Mouse (Mus musculus) adrenal gland, postnatal 10 days (tissue): ENCODE measurements around the gene Grm4. TPM values are rescaled to one million over a fixed set of nuclear protein-coding genes. Genes with fewer than 3 reads are reported as not detected.

ENCODE experiments used
- DNase-seq: peaks from one replicate; pipeline ENCODE4 v3.0.0; 2021; ENCODE audit warnings: mixed read lengths
- total RNA-seq, 2 experiments: library from RNA; stranded (reverse); gene quantifications; 2 replicates each; pipeline ENCODE4 v1.2.3; 2021

The Grm4 gene
- total RNA-seq, 2 experiments from 2014 or later, result 1.9 to 3.5 TPM

DNA sequence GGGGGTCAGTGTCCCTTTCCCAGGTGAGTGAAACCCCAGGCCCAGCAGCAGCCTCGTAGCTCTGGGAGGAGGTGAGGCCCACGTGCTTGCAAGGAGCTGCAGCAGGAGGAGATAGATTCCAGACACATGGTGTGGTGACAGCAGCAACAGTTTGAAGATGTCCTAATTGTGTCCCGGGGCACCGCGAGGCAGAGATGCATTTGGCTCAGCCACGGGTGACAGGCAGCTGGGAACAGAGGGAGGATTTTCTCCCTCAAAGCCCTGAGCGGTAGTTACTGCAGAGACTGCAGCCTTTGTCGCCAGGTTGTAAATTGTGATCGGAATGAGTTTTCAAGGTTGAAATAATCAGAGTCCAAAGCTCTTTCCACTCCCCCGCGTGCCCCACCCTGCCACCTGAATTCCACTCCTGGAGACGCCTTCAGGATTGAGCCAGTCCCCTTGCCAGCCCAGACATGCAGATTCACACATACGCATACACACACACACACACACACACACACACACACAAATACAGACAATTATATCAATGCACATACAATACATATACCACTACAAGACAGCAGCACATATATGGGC lies 78.6 kb downstream of the Grm4 start:
- DNase-seq, result no peak

DNA sequence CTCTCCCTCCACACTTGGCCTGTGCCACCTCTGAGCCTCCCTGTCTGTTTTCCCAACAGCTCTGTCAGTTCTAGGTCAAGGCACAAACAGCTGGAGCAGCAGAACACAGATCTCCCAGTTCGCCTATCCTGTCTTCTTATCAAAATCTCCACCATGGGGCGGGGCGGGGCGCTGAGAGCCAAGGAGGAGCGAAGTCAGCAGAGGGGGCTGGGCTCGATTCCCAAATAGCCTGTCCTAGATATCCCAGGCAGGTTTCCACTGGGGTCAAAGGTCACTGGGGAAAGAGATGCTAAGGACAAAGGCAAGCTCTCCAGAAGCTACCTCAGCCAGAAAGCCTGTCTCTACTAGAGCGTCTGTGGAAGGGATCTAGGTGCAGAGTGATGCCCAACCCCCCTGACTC lies 79.4 kb downstream of the Grm4 start:
- no peak for DNase-seq

DNA sequence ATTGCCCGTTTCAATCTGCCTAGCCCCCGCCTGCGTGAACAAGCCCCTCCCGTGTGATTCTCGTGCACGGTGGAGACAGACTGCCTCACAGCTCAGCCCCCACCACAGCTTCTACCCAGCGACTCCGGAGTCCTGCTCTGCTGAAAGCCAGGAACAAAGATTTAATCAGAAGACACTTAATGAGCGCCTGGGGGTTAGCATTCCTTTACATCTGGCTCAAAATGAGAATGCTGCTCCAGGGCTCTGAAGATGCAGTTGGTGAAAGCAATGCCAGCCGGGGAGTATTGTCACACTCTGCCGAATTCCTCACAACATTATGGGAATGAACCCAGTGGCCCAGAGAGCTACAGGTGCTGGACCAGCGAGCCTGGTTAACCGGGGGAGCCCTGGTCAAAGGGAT lies 85.4 kb downstream of the Grm4 start:
- no peak for DNase-seq

DNA sequence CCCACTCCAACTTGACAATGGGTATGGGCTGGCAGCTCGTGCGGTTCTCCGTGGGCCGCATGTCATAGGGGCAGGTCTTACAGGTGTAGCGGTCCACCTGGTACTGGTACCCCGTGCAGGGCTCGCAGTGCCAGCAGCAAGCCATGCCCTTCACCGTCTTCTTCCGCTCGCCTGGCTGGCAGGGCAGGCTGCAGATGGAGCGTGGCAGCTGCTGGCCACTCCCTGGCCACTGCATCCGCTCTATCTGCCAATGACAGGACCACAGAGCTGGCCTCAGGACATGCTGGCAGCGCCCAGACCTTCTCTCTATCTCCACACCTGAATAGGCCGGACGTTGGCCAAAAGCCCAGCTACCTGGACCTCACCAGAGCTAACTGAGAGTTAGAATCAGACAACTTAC lies 86.0 kb downstream of the Grm4 start:
- no peak for DNase-seq

DNA sequence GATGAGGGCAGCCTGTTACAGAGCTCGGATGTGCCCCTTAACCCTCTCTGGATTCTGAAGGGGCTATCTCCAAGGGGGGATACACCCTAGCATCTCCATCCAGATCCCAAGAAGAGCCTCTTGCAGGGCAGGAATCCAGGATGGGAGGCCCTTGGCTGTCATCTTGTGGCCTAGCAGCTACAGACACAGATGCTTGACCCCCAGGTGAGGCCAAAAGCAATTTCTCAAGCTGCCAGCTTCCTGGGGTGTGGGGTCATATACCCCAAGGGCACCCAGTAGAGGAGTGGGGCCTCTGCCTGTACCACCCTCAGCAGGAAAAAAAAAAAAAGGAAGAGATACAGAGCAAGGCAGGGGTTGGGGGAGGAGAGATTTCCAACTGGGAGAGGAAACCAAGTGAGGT lies 87.1 kb downstream of the Grm4 start:
- no peak for DNase-seq

DNA sequence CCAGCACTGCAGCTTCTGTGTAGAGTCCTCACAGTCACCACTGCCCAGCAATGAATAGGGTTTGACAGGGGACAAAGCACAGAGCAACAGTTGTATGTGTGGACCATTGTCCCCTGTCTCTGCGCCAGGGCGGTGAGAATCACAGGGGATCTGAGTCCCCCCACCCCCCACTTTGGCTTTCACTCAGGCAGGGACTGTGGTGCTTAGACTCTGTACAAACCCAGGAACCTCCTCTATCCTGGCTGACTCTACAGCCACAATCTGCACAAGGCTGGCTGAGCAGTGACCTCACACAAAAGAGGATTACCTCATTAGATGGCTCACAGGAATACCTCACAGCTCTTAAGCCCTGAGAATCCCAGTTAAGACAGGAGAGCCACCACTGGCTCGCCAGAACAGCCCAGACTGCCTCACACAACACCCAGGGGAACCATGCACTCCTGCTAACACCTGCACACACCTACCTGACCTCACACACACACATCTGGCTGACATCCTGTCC lies 88.0 kb downstream of the Grm4 start:
- DNase-seq, result no peak

DNA sequence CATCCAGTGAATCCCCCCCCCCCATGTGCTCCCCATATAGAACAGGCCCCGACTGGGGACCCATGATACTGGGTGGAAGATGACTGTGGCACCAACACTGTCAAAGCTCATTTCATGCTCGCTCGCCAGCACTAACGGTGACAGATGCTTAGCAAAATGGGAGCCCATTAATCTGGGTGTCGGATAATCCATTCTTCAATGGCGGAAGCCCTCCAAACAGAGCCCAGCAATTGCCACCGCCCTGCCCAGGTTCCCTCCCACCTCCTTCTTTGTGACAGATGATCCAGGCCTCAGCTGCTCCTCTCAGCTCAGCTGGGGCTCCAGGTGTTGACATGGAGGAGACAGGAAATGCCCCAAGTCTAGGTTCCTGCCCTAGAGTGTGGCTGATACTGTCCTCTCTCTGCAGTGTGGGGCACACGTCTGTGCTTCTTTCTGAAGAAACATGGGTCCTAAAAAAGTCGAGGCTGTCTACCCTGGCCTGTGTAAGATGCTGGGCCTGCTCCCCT lies 89.0 kb downstream of the Grm4 start:
- no peak for DNase-seq

DNA sequence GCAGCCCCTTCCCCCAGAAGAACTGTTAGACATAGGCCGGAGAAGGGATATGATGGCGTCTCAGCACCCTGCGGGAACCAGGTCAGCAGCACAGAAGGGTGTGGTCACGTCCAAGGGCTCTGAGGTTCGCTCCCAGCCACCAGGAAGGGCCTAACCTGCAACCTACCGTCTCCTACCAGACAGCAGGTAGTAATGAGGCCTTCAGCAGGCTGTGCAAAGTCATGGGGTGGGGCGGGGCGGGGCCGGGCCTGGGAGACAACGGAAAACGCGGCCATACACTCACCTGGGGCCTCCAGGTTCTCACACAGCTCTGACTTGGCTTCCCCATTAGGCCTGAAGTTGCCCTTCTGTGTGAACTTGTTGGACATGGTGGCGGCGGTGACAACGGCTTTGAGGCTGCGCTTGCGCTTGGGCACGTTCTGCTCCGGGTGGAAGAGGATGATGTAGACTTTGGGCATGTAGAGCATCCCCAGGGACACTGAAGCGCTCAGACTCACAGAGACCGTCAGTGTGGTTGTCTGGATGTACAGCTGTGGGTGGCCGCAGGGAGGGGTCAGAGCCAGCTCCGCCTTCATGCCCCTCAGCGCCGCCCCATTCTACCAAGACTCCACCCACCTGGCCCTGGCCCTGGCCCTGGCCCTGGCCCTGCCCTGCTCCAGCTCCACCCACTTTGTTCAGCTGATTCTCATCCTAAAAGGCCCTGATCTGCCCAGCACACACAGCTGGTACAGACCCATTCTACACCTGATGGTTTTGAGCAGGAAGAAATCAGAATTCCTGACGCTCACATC lies 90.0 kb downstream of the Grm4 start:
- no peak for DNase-seq

DNA sequence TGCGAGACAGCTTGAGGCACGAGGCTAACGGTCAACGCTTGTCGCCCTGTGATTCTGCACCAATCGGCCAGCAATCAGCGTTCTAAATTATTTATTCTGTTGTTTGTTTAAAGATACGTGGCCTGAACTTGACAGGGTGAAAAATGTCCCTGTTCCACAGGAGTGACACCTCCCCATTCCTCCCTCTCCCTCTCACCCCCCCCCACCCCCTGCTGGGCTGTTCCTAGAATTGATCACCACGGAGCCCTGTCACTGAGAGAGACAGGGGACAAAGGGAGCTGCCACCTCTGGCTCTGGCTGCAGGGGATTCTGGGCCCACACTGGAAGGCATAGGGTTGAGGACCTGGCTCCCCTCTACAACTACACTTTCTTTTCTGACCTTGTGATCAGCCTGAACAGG lies 91.4 kb downstream of the Grm4 start:
- DNase-seq, result no peak

DNA sequence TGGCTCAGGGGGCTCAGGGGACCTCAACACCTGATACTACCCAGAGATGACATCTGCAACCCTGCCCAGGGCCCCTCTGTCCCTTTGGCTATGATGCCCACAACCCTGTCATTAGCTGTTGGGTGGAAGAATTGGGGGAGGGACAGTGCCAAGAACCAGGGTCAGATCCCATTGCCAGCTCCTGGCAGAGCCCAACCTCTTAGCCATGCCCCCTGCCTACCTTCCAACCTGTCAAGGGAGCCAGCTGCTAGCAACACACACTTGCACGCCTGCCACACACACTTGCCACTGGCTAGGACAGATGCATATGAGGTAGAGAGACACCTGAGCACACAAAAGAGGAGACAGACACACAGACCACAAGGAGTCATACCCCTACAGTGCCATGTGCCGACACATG lies 96.2 kb downstream of the Grm4 start:
- DNase-seq, result no peak

DNA sequence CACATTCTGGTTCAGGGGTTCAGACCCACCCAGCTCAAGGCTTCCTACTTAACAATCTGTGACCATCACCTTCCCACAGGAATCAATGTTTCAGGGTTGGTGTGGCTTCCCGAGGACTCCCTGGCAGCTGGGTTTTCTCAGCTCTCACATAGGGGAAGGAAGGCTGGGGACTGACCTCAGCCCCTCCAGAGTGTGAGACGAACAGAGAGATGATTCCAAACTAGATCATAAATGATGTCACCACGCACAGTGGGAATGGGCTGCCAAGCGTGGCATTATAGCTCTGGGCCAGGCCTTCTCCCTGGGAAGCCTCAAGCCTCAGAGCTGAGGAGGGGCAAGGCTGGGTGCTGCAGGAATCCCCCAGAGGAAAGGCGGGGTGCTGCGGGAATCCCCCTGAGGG lies 96.8 kb downstream of the Grm4 start:
- no peak for DNase-seq

DNA sequence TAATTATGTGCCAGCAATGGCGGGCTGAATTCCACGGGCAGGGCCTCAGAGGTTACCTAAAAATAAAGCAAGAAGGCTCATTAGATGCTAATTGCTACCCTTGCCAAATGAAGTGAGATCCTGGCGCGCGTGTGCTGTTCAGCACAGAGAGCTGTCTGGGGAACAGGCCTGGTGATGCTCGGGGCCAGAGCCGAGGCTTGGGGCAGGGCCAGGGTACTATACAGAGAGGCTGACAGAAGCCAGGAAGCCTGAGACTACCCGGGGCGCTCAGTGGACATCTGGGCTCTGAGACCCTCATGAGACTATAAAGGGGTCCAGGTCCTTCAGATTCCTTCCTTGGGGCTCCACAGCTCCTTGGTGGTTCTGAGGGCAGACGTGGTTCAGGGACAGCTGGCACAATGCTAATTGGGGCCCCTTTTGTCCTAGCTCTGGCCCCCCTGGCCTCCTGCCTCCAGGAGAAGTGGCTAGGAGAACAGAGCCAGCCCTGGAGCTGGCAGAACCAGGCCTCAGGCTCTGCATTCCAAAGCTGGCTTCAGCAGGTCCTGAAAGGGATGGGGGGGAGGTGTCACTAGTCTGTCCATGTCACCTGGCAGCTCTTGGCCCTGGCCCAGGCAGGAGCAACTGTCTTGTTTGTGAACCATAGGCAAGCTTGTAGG lies 98.3 kb downstream of the Grm4 start:
- DNase-seq, result peak; percentile 12

DNA sequence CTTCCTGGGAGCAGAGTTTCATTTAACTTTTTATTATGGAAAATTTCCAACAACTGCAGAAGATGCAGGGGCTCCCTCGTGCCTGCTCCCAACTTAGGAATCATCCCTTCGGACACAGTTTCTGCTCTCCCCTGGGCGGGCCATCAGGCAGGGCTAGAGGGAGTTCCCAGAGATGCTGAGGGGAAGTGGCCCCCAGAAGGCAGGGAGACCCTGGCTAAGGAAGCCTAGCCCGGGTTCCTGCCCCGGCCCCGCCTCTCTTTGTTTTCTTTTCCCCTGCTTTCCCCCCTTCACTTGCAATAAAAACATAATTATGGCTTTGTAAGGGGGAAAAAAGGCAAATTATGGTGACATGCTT lies 98.9 kb downstream of the Grm4 start:
- DNase-seq, result no peak

DNA sequence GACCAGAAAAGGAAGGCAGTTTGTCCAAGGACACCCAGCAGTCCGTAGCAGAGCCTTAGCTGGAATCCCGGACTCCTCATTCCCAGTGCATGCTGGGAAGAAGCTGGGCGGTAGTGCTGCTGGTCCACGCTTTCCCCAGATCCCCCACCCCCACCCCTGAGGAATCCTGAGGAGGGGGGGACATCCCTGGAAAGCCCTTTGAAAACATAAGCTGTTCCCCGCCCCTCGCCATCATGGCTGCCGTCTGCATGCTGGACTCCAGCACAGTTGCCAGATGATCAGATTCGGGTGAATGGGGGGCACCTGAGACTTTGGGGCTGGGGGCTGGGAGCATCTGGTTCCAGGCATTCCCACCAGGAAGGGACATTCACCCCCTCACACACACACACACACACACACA lies 99.4 kb downstream of the Grm4 start:
- DNase-seq, result no peak

DNA sequence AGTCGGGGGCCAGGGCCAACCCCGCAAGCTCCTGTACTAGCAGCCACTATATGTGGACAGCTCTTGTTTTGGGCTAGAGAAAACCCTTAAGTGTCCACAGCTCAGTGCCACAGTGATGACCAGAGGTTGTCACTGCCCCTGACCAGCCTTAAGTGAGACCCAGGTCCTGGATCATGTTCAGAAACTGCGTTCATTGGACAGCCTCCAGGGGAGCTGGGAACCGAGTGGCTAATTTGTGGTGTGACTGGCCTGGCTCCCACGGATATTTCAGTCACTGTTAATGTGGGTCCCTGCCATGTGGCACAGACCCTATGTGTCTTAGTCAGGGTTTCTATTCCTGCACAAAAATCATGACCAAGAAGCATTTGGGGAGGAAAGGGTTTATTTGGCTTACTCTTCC lies 112.2 kb downstream of the Grm4 start:
- no peak for DNase-seq

DNA sequence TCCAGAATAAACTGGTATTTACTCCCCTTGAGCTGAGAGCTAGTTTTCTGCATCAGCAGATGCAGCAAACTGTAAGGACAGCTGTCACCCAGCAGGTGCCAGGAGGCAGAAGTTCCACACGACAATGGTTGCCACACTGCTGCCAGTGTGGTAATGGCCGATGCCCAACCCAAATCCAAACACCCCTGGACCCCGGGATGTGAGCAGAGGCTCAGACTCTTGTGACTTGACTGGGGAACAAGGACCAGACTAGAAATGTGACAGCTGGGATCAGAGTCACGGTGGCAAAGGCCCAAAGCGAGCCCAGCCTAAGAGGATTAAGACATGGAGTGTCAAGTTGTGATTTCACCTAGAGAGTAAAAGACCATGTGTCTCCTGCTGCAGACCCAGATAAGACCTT lies 112.7 kb downstream of the Grm4 start:
- no peak for DNase-seq

DNA sequence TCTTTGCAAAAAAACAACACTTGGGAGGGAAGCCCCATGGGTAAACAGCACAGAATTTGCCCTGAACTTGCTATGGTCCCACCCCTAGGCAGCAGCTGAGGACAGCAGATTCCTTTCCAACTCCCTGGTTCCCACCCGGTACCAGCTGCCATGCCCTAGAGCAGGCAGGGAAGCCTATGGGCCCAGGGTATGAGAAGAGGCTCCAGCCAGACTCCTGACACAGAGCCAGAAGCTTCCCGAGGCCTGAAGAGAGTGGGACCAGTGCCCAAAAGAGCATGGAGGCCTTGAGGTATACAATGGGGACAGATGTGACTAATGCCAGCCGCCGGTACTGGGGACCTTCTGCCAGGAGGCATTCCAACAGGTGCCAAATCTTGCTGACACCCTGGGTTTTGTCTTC lies 114.2 kb downstream of the Grm4 start:
- DNase-seq, result peak; percentile 70

DNA sequence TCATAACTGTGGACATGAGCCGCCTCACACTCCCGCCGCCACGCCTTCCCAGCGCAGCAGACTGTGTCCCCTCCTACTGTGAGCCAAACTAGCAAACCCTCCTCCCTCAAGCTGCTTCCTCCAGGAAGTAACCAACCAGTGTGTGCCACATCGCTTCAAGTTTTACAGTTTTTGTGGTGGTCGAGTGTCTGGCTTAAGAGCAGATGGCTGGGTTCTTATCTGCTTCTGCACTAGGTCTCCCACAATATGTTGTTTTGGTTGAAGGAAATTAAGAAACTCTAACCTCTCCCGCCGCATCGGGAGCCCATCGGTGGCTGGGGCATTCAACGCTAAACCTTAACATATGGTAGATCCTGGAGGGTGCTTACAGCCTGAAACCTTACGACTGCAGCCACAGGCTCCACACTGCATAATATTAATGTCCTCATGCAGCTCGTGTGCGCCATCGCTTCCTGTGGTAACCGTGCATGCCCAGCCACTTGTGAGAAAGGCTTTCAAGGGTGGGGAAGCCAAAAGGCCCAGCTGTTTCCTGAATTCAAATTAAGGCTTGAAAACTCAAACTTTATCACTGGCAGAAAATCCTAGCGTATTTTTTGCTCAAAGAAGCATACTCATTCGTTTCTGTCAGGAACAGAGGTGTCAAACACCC lies 115.7 kb downstream of the Grm4 start:
- no peak for DNase-seq

DNA sequence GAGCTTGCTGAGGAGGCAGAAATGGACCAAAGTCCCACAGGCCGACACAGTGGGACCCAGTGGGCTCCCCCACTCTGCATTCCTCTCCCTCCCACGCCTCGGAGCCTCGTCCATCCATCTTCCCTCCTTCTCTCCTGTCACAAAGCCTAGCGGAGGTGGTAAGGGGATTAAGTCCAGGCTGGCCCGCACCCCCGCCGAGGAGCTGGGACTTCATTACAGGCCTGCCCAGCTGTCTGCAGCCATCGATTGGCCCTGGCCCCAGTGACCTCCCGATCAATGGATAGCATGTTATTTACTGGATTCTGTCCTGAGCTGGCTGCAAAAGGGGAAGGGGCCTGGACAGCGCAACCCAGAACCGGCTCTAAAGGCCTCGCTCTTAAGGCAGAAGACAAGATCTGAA lies 120.0 kb downstream of the Grm4 start:
- no peak for DNase-seq

DNA sequence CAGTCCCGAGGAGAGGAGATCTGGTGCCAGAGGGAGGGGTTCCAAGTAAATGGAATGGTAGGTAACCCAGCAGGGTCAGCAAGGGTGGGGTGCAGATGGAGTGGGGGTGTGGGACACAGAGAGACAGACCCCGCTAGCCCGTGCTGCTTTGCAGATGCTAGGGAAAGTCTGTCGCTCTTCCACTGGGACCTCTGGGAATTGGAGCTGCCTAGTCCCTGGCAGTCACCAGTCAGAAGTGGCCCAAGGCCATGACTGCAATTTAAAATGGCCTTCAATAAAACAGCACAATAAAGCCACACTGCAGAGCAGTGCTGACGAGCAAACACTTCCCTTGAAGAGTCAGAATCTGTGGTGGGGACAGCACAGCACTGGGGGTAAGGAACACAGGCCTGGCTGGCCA lies 127.3 kb downstream of the Grm4 start:
- DNase-seq, result peak; percentile 67

DNA sequence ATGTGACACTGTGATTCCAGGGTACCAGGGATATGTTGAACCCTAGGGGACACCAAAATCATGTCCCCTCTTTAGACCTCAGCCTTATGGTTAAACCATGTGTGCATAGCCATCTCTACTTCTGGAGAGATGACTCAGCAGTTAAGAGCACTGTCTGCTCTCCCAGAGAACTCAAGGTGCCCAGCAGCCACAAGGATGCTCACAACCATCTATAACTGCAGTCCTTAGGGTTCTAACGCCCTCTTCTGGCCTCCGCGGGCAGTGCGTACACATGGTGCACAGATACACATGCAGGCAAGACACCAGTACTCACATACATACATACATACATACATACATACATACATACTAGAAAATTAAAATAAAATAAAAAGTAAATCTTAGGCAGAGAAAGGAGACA lies 127.8 kb downstream of the Grm4 start:
- DNase-seq, result peak; percentile 15

DNA sequence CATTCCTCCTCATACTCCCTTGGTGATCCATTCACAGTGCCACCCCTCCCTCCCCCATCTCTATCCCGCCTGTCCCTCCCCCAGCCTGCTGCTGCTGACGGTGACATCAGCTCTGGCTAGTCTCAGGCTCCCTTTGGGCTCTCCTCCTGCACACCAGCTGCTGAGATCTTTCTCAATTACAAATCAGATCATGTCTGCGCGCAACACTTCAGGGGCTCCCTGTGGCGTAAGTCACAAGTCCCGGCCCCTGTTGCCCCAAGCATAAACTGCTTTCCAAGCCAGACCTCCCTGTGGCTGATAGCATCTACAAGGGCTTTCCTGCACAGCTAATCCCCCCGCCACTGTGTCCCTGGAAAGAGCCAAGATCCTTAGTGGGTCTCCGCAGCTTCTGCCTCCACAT lies 128.3 kb downstream of the Grm4 start:
- no peak for DNase-seq

DNA sequence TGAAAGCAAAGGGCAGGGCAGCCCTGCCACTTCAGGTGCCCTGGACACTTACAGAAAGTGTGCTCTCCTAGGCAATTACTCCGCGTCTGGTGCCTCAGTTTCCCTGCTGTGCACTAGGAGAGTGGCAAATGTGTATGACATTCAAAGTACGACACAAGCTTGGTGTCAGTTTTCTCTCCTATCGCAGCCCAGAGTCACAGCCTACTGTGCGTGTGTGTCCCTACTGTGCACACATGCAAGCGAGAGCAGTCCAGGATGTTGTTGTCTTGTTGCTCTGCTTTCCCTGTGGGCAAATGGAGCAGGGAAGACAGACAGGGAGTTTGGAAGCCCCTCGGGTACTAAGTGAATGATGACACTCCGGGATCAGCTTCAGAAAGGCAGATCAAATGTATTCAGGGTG lies 131.2 kb downstream of the Grm4 start:
- DNase-seq, result no peak
